Mouse (Mus musculus): ENCODE measurements at regions not wholly inside any gene's neighbourhood (a gene's known extent, or its start where the extent isn't known, plus 50 kb on each side); places are given as distances from the start of the nearest gene placed in this dataset.

DNA sequence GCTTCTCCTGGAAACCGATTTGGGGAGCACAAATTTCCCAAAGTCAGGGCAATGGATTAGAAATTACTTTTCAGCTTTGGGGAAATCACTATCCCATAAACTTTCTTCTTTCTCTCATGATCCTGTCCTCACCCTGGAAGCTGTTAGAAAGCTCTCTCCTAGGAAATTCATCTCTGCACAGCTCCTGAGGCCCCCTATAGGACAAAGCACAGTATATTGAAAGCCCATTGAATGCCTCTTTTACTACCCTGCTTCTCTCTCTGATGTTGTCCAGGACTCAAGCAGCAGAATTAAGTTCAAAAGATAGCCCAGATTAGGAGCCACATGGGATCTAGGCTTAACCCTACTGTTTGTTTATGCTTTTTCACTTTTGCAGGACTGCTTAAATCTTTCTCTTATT is 139.3 kb upstream of the Rnf219 start:
- Histone ChIP-seq H3K4me1 (ENCODE audit: control insufficient read depth, low read depth, low read length) (no peaks in the 10 kb centered on the region), H3K36me3 (ENCODE audit: control insufficient read depth, insufficient read depth) (no peaks in the 10 kb centered on the region), H3K9me3 (replicated peaks; ENCODE audit: control insufficient read depth, low read length) (no peaks in the 10 kb centered on the region), H3K9ac (ENCODE audit: low read depth, low read length) (no peak overlapping the region), H3K27ac (ENCODE audit: low read length) (no peak overlapping the region), H3K4me3 (ENCODE audit: low read depth, low read length) (no peak overlapping the region), H3K4me2 (ENCODE audit: low read depth, low read length) (no peak overlapping the region), H3K27me3 (ENCODE audit: control insufficient read depth, insufficient read depth, low read depth, low read length) (no peaks in the 10 kb centered on the region)
- ATAC-seq (ENCODE audit: low read depth) = no peak
- WGBS (ENCODE audit: insufficient replicate concordance) = 50% methylated on average over 1 of the region's 1 CpGs

DNA sequence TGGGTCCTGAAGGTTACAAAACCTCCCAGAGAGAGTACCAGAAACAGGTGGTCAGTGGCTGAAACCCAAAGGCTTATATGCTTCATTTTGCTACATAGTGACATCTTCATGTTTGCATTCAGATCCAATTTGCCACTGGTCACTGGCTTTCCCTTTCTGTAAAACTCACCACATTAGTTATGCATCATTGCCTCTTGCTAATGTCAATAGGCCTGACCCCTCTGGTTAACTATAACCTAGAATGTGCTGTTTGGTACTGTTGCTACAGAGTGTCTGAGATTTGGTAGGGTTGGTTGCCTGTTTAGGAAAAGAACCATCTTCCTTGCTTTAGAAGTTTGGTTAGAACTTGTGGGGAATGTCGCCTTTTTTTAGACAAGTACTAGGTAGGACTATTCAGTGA is 136.3 kb upstream of the Rnf219 start:
- Histone ChIP-seq H3K4me1 (ENCODE audit: control insufficient read depth, low read depth, low read length) (no peaks in the 10 kb centered on the region), H3K4me3 (ENCODE audit: low read depth, low read length) (no peak overlapping the region), H3K36me3 (ENCODE audit: control insufficient read depth, insufficient read depth) (no peaks in the 10 kb centered on the region), H3K27ac (ENCODE audit: low read length) (no peak overlapping the region), H3K9me3 (replicated peaks; ENCODE audit: control insufficient read depth, low read length) (no peaks in the 10 kb centered on the region), H3K27me3 (ENCODE audit: control insufficient read depth, insufficient read depth, low read depth, low read length) (no peaks in the 10 kb centered on the region), H3K9ac (ENCODE audit: low read depth, low read length) (no peak overlapping the region), H3K4me2 (ENCODE audit: low read depth, low read length) (no peak overlapping the region)
- WGBS (ENCODE audit: insufficient replicate concordance) = 64% methylated on average over 1 of the region's 1 CpGs
- ATAC-seq (ENCODE audit: low read depth) = no peak

DNA sequence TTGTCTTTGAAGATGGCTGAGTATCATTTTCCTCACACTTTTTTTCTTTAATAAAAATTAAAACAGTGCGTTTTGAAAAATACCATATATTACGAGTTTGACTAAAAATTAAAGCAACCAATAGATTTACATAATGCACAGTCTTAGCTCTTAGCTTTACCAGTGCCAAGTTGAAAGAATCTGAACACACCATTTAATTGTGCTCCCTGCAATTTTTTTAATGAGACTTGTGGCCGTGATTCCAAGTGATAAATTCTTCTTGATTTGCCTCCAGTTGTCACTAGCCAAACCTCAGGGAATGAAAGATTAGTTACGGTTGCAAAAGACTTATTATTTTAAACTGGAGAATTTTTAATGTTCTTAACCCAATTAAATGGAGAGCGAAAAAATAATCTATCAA is 127.5 kb upstream of the Rnf219 start:
- 65% methylated on average over 5 of the region's 5 CpGs for WGBS (ENCODE audit: insufficient replicate concordance)
- no peak for ATAC-seq (ENCODE audit: low read depth)

DNA sequence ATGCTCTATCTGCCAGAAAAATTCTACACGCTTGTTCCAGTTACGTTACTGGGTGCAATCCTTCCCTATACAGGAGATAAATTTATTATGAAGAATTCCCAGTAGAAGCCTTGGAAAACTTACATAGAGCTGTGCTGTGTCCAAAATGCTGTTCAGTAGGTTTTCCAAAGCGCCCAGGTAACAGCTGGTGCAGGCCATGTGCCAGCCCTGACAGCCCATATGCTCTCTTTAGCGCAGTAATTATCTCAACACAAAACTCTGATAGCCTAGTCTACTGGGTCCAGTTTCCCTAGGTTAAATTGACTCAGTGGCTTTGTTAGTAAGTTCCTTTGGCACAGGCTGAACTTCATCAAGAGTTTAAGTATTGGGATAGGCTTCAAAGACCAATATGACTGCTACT is 122.2 kb upstream of the Rnf219 start:
- H3K27ac ChIP-seq (ENCODE audit: low read length) = no peak overlapping the region
- no peaks in the 10 kb centered on the region for H3K36me3 ChIP-seq (ENCODE audit: control insufficient read depth, insufficient read depth)
- no peaks in the 10 kb centered on the region for H3K27me3 ChIP-seq (ENCODE audit: control insufficient read depth, insufficient read depth, low read depth, low read length)
- no peaks in the 10 kb centered on the region for H3K9me3 ChIP-seq (replicated peaks; ENCODE audit: control insufficient read depth, low read length)
- no peak overlapping the region for H3K4me2 ChIP-seq (ENCODE audit: low read depth, low read length)
- no peaks in the 10 kb centered on the region for H3K4me1 ChIP-seq (ENCODE audit: control insufficient read depth, low read depth, low read length)
- 69% methylated on average over 4 of the region's 4 CpGs for WGBS (ENCODE audit: insufficient replicate concordance)
- no peak for ATAC-seq (ENCODE audit: low read depth)
- H3K9ac ChIP-seq (ENCODE audit: low read depth, low read length) = no peak overlapping the region
- H3K4me3 ChIP-seq (ENCODE audit: low read depth, low read length) = no peak overlapping the region

More for the DNA sequence above, 127.5 kb upstream of the Rnf219 start:
- H3K4me1 ChIP-seq (ENCODE audit: control insufficient read depth, low read depth, low read length) = no peaks in the 10 kb centered on the region
- H3K4me2 ChIP-seq (ENCODE audit: low read depth, low read length) = no peak overlapping the region
- H3K9ac ChIP-seq (ENCODE audit: low read depth, low read length) = no peak overlapping the region
- no peaks in the 10 kb centered on the region for H3K27me3 ChIP-seq (ENCODE audit: control insufficient read depth, insufficient read depth, low read depth, low read length)
- no peaks in the 10 kb centered on the region for H3K9me3 ChIP-seq (replicated peaks; ENCODE audit: control insufficient read depth, low read length)
- H3K36me3 ChIP-seq (ENCODE audit: control insufficient read depth, insufficient read depth) = no peaks in the 10 kb centered on the region
- H3K27ac ChIP-seq (ENCODE audit: low read length) = no peak overlapping the region
- H3K4me3 ChIP-seq (ENCODE audit: low read depth, low read length) = no peak overlapping the region

DNA sequence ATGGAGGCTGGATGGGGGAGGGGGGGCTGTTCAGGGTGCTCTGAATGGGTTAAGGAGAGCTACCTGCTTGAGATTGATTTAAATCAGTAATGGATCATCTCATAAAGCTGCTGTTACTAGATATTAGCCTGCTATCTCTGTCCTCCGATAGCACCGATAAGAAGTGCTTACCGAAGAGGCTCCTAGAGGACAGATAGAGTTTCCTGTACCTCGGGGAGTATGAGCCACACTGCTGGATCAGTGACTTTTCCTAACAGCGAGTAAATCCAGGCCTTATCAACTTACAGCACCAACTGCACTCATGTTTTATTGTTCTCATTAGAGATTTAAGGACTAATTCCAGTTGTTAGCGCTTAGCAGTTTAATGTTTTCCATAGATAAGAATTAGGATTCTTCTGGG is 120.3 kb upstream of the Rnf219 start:
- H3K4me1 ChIP-seq (ENCODE audit: control insufficient read depth, low read depth, low read length) = no peaks in the 10 kb centered on the region
- no peak overlapping the region for H3K27ac ChIP-seq (ENCODE audit: low read length)
- H3K27me3 ChIP-seq (ENCODE audit: control insufficient read depth, insufficient read depth, low read depth, low read length) = no peaks in the 10 kb centered on the region
- no peak overlapping the region for H3K4me2 ChIP-seq (ENCODE audit: low read depth, low read length)
- WGBS (ENCODE audit: insufficient replicate concordance) = 46% methylated on average over 6 of the region's 6 CpGs
- no peak for ATAC-seq (ENCODE audit: low read depth)
- H3K9ac ChIP-seq (ENCODE audit: low read depth, low read length) = no peak overlapping the region
- no peak overlapping the region for H3K4me3 ChIP-seq (ENCODE audit: low read depth, low read length)
- H3K36me3 ChIP-seq (ENCODE audit: control insufficient read depth, insufficient read depth) = no peaks in the 10 kb centered on the region
- H3K9me3 ChIP-seq (replicated peaks; ENCODE audit: control insufficient read depth, low read length) = no peaks in the 10 kb centered on the region

DNA sequence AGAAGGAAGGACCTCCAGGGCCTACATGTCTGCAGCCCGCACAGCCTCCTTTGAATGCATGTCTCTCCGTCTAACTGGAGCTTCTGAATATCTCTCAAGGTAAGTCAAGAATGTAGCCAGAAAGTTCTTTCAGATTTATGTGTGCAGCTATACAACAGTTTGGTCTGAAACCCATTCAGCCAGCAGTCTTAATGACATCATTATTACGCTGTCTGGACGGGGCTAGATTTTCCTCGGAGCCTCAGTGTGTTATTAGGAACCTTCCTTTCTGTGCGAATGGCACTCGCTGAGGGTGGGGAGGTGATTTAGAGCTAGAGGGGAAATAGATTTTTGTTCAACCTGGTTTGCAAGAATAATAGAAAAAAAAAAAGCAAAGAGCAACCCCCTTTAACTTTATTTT is 116.9 kb upstream of the Rnf219 start:
- no peak for ATAC-seq (ENCODE audit: low read depth)
- Histone ChIP-seq H3K27ac (ENCODE audit: low read length) (no peak overlapping the region), H3K4me3 (ENCODE audit: low read depth, low read length) (no peak overlapping the region), H3K4me2 (ENCODE audit: low read depth, low read length) (no peak overlapping the region), H3K27me3 (ENCODE audit: control insufficient read depth, insufficient read depth, low read depth, low read length) (no peaks in the 10 kb centered on the region), H3K9ac (ENCODE audit: low read depth, low read length) (no peak overlapping the region), H3K4me1 (ENCODE audit: control insufficient read depth, low read depth, low read length) (no peaks in the 10 kb centered on the region), H3K36me3 (ENCODE audit: control insufficient read depth, insufficient read depth) (no peaks in the 10 kb centered on the region), H3K9me3 (replicated peaks; ENCODE audit: control insufficient read depth, low read length) (no peaks in the 10 kb centered on the region)
- WGBS (ENCODE audit: insufficient replicate concordance) = 76% methylated on average over 7 of the region's 7 CpGs

DNA sequence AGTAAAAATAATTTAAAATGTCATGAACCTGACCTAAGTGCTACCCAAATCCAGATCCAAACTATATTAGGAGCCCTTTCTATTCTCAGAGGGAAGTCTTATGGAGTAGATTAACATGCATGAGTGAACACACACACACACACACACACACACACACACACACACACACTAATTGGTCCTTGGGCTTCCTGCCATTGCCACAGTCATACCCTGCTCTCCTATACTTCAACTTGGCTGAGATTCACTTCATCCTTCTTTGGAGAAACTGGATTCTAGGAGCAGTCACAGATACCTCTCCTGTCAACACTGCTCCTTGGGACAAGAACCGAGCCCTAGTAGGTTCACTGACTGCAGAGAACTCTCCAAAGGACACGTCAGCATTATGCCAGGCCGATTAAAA is 89.0 kb upstream of the Rnf219 start:
- H3K27ac ChIP-seq (ENCODE audit: low read length) = no peak overlapping the region
- no peak overlapping the region for H3K4me3 ChIP-seq (ENCODE audit: low read depth, low read length)
- no peaks in the 10 kb centered on the region for H3K27me3 ChIP-seq (ENCODE audit: control insufficient read depth, insufficient read depth, low read depth, low read length)
- no peaks in the 10 kb centered on the region for H3K36me3 ChIP-seq (ENCODE audit: control insufficient read depth, insufficient read depth)
- 53% methylated on average over 3 of the region's 3 CpGs for WGBS (ENCODE audit: insufficient replicate concordance)
- no peak overlapping the region for H3K9ac ChIP-seq (ENCODE audit: low read depth, low read length)
- no peak for ATAC-seq (ENCODE audit: low read depth)
- H3K4me2 ChIP-seq (ENCODE audit: low read depth, low read length) = no peak overlapping the region
- no peaks in the 10 kb centered on the region for H3K4me1 ChIP-seq (ENCODE audit: control insufficient read depth, low read depth, low read length)
- no peaks in the 10 kb centered on the region for H3K9me3 ChIP-seq (replicated peaks; ENCODE audit: control insufficient read depth, low read length)

DNA sequence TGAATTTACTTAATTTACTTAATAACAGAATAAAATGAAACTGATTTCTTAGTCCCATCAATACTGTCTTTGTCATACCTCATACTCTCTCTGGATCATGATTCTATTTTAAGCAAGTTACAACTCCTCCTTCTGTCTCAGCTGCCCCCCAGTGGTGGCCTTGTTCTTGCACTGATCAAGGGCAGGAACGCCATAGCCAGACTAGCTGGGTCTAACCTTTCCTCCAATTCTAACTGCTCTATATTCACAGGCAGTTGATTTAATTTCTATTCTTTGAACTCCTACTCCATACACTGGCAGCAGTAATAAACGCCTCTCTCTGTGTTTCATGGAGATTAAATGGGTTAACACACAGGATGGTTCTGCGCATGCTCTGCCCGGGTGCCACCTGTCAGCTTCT is 87.9 kb upstream of the Rnf219 start:
- ATAC-seq (ENCODE audit: low read depth) = no peak
- H3K27ac ChIP-seq (ENCODE audit: low read length) = no peak overlapping the region
- 56% methylated on average over 4 of the region's 4 CpGs for WGBS (ENCODE audit: insufficient replicate concordance)

DNA sequence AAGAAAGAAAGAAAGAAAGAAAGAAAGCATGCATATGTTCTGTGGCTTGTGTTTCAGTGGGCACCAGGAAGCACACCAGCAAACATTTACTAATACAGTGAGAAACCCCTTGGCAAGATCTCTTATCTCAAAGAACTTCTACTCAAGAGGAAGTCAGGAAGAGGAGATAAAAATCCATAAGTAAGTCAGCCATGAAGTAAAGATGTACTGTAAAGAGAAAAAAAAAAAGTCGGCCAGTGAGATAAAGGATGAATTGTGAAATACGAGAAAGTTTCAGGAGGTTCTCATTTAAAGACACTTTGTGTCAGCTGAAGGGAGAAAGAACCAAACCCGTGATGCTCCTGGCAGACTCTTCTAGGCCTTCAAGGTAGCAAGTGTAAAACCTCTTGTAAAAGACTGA is 72.4 kb upstream of the Rnf219 start:
- no peak for ATAC-seq (ENCODE audit: low read depth)
- H3K9ac ChIP-seq (ENCODE audit: low read depth, low read length) = no peak overlapping the region
- 32% methylated on average over 3 of the region's 3 CpGs for WGBS (ENCODE audit: insufficient replicate concordance)
- H3K27me3 ChIP-seq (ENCODE audit: control insufficient read depth, insufficient read depth, low read depth, low read length) = no peaks in the 10 kb centered on the region
- no peaks in the 10 kb centered on the region for H3K4me1 ChIP-seq (ENCODE audit: control insufficient read depth, low read depth, low read length)
- no peak overlapping the region for H3K4me2 ChIP-seq (ENCODE audit: low read depth, low read length)
- H3K27ac ChIP-seq (ENCODE audit: low read length) = no peak overlapping the region
- no peaks in the 10 kb centered on the region; the same call in 1 of the 2 replicates for H3K9me3 ChIP-seq (replicated peaks; ENCODE audit: control insufficient read depth, low read length)
- H3K36me3 ChIP-seq (ENCODE audit: control insufficient read depth, insufficient read depth) = no peaks in the 10 kb centered on the region
- H3K4me3 ChIP-seq (ENCODE audit: low read depth, low read length) = no peak overlapping the region

More for the DNA sequence above, 87.9 kb upstream of the Rnf219 start:
- no peaks in the 10 kb centered on the region for H3K27me3 ChIP-seq (ENCODE audit: control insufficient read depth, insufficient read depth, low read depth, low read length)
- no peak overlapping the region for H3K9ac ChIP-seq (ENCODE audit: low read depth, low read length)
- H3K36me3 ChIP-seq (ENCODE audit: control insufficient read depth, insufficient read depth) = no peaks in the 10 kb centered on the region
- no peak overlapping the region for H3K4me2 ChIP-seq (ENCODE audit: low read depth, low read length)
- no peaks in the 10 kb centered on the region for H3K4me1 ChIP-seq (ENCODE audit: control insufficient read depth, low read depth, low read length)
- H3K9me3 ChIP-seq (replicated peaks; ENCODE audit: control insufficient read depth, low read length) = no peaks in the 10 kb centered on the region
- H3K4me3 ChIP-seq (ENCODE audit: low read depth, low read length) = no peak overlapping the region

Measured in liver, embryonic 16.5 days (tissue).